Mouse (Mus musculus): ENCODE measurements at regions not wholly inside any gene's neighbourhood (a gene's known extent, or its start where the extent isn't known, plus 50 kb on each side); places are given as distances from the start of the nearest gene placed in this dataset.

DNA sequence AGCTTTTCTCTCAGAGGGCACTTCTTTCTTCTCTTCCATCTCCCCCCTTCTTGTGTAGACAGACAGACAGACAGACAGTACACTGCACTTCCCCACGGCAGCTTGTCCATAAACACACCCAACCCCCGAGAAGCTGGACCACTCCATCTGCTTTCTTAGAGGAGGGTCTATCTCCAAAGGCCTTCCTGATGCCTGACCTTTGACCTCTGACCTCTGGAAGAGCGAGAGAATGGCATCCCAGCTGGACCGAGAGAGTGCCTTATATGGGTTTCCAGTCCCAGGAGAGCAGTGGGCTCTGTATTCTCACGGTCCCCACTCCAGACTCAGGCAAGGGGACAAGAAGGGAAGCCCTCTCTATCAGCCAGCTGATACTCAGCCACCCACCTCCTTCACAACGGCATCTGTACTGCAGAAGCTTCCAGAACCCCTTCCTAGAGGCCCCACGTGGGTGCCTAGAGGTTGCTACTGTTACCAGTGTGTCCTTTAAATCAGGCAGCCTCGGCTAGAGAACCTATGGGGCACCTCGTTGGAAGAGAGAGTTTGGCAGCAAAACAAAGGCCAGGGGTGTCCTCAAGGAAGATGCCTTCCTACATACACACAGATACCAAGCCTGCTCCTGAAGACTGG, 54.1 kb upstream of the Foxp4 start:
- TF ChIP-seq CTCF (IDR thresholded peaks at IDR 0.05) (no peak), EP300 (IDR thresholded peaks at IDR 0.05) (no peak)
